Mouse (Mus musculus) right cerebral cortex, adult 18-20 months (tissue): Measurements from ENCODE around the gene Hbb-bt.
"Not testable (repeated sequence)": the region's sequence is repeated elsewhere in the genome, so short reads cannot be mapped to it uniquely, and the experiment has no call there.

Experiments
- DNase-seq: peaks from one replicate; pipeline ENCODE4 v3.0.0; 2022; ENCODE audit warnings: mixed read lengths

Gene Hbb-bt

DNA sequence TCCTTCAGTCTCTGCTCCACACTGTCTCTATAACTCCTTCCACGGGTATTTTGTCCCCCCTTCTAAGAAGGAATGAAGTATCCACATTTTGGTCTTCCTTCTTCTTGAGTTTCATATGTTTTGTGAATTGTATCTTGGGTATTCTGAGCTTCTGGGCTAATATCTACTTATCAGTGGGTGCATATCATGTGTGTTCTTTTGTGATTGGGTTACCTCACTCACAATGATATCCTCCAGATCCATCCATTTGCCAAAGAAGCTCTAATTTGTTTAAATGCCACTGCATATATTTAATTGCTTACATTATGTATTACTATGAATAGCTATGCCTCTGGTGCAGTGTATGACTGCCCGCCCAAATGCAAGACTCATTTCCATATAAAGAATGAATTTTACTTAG, 5.7 kb downstream of the Hbb-bt start:
- not testable (repeated sequence) for DNase-seq

DNA sequence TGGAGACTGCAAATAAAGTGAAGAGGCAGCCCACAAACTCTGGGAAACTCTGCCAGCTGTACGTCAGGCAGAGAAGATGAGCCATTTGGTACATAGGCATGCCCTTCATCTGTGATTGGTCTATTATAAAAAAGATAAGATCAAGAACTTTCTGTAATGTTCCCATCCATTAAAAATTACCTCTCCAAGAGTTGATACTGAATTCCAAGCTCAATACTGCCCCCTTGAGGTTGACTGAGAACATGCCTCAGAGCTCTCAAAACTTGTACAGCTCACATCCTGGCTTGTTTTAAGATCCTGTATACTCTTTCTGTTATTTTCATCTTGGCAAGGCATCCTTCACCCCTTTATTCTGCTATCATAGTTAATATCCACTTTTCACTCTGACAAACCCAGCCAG, 6.9 kb downstream of the Hbb-bt start:
- DNase-seq: peak; percentile 13

DNA sequence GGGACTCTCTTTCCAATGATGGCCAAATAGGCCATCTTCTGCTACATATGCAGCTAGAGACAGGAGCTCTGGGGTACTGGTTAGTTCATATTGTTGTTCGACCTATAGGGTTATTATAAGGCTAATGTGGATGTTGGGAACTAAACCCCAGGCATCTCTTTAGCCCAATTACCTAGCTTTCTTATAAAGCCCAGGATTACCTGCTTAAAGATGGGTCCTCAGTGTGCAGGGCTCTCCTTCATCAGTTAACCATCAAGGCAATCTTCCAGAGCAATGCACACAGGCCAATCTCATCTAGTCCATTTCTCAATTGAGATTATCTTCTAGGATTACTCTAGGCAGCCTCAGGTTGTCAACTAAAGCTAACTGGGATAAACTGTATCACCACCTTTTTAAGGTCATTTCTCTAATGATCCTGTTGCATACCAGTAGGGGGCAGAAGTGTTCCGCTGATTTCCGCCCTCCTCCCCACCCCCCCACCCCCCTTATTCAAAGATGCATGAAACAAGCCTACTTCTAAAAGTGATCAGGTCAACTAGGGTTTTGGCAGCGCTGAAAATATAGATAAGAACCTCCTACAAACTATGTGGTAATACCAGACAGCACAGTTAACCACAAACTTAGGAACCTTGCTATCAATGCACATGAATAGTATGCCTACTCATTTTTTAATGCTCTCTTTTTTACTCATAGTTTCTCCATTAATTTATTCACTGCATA, 21.0 kb downstream of the Hbb-bt start:
- DNase-seq: no peak

DNA sequence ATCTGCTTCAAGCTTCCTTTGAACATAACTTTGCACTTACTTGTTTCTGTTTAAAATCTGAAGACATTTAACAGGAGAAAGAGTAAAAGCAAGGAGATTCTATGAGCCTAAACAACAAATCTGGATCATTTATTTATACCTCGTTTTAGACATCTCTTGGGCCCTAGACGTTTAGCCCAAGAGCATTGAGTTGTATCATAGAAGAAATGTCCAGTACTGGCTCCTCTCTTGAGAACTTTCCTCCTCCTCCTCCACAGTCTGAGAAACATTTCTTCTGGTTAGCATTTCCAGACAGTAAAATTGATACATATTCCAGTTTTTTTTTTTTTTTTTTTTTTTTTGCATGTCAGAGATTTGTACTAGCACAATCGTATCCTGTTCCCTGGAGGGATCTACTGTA, 22.1 kb downstream of the Hbb-bt start, which contains the start of gene Olfr67:
TSS of gene Olfr67 (minus strand) at position 101 of the 400 bp plus-strand sequence.
- DNase-seq: no peak

DNA sequence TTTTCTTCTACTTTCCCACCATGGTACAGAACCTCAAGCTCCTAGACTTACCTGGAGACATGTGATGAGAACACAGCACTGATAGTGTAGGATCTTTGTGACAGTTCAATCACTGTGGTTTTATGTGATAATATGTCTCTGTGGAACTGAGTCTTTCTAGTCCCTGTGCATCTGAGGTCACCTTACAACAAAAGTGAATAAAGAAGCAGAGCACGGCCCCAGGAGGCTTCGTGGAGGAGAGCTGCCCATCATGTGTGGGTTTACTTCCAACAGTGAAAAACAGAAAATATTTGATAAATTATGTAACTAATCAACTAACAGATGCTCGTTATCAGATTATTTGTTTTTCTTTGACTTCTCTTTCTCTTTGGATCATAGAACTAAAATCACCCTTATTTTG, 34.2 kb downstream of the Hbb-bt start, which contains the start of gene Olfr68:
TSS of gene Olfr68 (minus strand) at position 101 of the 400 bp plus-strand sequence.
- no peak for DNase-seq

DNA sequence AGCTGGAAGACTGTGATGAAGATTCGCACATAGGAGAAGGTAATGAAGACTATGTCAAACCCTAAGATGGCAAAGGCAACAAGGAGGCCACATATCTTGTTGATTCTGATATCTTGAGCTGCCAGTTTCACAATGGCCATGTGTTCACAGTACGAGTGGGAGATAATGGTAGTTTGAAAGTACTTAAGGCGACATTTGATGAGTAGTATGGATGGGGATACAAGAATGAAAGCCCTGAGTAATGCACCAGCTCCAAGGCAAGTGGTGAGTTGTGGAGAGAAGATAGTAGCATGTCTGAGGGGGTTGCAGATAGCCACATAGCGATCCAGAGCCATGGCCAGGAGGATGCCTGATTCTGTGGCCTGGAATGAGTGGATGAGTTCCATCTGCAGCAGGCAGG, 36.1 kb downstream of the Hbb-bt start:
- DNase-seq: not testable (repeated sequence)

DNA sequence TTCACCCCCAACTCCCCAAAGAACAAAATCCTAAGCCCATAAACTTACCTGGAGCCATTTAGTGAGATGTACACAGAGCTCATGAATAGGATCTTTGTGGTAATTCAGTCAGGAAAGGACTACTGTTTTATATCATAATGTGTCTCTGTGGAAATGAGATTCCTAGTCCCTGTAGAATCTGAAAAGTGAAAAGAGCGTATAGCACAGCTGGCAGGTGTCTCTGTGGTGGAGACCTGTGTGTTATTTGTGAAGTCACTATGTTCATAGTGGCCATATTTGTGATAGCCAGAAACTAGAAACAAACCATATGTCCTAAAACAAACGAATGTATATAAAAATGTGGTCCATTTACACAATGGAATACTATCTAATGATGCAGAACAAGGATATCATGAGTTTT, 42.3 kb downstream of the Hbb-bt start, which contains the start of gene Olfr69:
TSS of gene Olfr69 (minus strand) at position 101 of the 400 bp plus-strand sequence.
- DNase-seq: no peak

DNA sequence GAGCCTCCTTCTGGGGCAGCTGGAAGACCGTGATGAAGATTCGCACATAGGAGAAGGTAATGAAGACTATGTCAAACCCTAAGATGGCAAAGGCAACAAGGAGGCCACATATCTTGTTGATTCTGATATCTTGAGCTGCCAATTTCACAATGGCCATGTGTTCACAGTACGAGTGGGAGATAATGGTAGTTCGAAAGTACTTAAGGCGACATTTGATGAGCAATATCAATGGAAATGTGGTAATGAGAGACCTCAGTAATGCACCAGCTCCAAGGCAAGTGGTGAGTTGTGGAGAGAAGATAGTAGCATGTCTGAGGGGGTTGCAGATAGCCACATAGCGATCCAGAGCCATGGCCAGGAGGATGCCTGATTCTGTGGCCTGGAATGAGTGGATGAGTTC, 46.1 kb downstream of the Hbb-bt start:
- not testable (repeated sequence) for DNase-seq
